Mouse (Mus musculus): ENCODE results near the gene Hps3. TPM values are rescaled to one million over a fixed set of nuclear protein-coding genes. Genes with fewer than 3 reads are reported as not detected.
"Not testable (repeated sequence)": the region's sequence is repeated elsewhere in the genome, so short reads cannot be mapped to it uniquely, and the experiment has no call there.

Gene Hps3
- 1 to 10 TPM; 7.6 to 8.7 TPM for total RNA-seq (2021)

GRCm38 (mm10) chr3:20034719-20035404 lies at the start of gene Hps3:
Hps3 (minus strand) TSS chr3:20035315.
- intact Hi-C loops (cut with DNase I): loop anchor here (2.0 to 10.0 kb wide), 2 partner anchors 22 to 410 kb away; partner anchors contain the start of genes 1700064H15Rik and Hltf
- peak; percentile 85 to 92 for DNase-seq

GRCm38 (mm10) chr3:20082161-20082560 lies 47.0 kb upstream of the Hps3 start:
- DNase-seq: peak; percentile 25 to 43

GRCm38 (mm10) chr3:20076145-20077053 lies 41.3 kb upstream of the Hps3 start:
- no peak for DNase-seq
- intact Hi-C loops (cut with DNase I): loop anchor here (5.0 kb wide), 2 partner anchors 51 to 174 kb away; no protein-coding TSS in a partner anchor

More at GRCm38 (mm10) chr3:20082161-20082560, 47.0 kb upstream of the Hps3 start:
- intact Hi-C loops (cut with DNase I): loop anchor here (5.0 kb wide), 1 partner anchor 115 kb away; no protein-coding TSS in a partner anchor

DNA sequence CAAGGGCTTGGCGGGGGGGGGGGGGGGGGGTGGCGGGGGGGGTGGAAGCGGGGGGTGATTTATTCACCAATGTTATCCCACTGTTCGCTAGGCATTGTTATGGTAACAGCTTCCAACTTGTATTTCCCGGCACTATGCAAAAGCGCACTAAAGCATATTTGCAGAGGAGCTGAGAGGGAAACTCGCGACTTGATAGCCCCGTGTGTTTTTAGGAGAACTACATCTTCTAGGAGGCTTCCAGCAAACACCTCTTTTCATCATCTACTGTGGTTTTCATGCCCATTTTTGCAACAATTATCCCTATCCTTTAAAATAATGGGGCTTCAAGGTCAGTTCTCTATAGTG lies 23.1 kb upstream of the Hps3 start:
- intact Hi-C loops (cut with DNase I): no loop called here
- no peak for DNase-seq

GRCm38 (mm10) chr3:20057306-20058196 lies 22.4 kb upstream of the Hps3 start, which contains the start of gene Hltf:
Hltf (plus strand) TSS chr3:20057811.
- peak; percentile 95 to 96 for DNase-seq
- intact Hi-C loops (cut with DNase I): loop anchor here (2.0 kb wide), 1 partner anchor 23 kb away; the partner anchor contains the start of gene Hps3

DNA sequence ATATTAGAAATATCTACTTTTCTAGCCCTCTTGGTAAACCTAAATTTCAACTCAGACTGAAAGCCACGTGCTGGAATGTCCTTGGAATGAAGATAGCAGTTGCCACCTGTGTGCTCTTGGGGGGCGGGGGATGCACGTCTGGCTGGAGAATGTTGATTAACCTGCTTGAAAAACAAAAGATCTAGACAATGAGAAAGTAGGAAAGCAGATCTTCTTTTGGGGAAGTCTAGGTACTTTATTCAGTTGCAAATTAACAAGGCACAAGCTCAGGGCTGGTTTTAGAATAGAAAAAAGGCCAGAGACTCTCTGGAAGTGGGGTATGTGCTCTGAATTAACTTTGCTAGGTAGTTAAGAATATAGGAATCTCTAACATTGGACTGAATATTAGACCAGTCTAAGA lies 9.6 kb upstream of the Hps3 start:
- intact Hi-C loops (cut with DNase I); DNase-seq: not testable (repeated sequence)

DNA sequence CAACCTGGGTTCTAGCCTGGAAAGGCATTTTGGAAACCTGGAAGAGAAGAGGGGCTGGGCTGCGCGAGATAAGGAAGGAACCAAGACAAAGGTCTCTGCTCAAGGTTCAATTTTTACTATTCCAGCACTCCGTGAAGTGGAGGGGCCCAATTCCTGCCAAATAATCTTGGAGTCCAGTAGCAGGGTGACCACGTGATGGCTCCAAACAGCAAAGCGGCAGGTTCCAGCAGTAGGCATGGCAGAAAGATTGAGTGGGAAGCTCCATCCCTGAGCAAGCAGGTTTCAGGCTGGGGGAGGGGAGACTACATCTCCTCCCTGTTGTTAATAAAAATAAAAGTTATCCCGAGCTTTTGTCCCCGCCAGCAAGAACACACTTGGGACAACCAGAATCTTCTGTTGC lies 6.3 kb upstream of the Hps3 start:
- DNase-seq; intact Hi-C loops (cut with DNase I): not testable (repeated sequence)

GRCm38 (mm10) chr3:20036069-20036468 lies 954 bp upstream of the Hps3 start:
- intact Hi-C loops (cut with DNase I): loop anchor here (10.0 kb wide), 1 partner anchor 411 kb away; the partner anchor contains the start of gene 1700064H15Rik
- no peak for DNase-seq

DNA sequence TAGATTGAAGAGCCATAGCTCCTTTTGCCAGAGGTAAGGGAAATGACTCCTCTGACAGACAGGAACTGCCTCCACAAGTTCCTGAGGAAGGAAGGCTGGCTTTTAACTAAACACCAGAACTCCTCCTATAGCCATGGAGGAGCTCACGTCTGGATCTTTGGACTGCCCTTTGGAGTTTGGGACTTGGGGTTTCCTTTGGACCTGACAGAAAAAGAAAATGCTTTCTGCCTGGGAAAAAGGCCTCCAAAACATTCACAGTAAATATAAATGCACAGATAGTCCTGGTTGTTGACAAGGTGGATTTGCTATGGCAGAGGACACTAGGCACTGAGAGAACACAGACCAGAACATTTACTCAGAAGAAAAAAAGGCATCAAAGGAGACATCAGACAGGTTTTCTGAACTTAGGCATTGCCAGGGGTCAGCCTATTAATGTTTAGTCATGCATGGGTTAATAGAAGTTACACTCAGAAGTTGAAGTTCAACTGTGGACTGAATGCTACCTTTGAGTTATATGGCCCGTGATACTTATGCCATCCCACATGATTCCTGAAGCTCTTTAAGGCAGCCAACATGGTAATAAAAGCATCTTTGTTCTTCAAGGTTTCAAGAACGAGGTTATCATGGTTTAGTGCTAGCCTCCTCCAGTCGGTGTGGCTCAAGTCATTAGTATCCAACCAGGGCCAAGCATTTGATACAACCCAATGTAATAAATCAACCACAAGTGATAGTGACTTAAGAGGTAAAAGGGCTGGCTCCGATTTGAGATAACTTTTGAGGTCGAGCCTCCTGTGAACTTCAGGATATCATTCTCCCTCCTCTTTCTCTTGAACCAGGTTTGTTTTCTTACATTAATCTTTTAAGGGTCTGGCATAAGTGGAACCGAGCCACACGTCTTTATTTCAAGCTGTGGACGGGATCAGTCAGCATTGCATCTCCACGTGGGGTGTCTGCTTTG lies 1.1 kb downstream of the Hps3 start:
- intact Hi-C loops (cut with DNase I): loop anchor here (2.0 to 10.0 kb wide), 2 partner anchors 23 to 409 kb away; partner anchors contain the start of genes 1700064H15Rik and Hltf

DNA sequence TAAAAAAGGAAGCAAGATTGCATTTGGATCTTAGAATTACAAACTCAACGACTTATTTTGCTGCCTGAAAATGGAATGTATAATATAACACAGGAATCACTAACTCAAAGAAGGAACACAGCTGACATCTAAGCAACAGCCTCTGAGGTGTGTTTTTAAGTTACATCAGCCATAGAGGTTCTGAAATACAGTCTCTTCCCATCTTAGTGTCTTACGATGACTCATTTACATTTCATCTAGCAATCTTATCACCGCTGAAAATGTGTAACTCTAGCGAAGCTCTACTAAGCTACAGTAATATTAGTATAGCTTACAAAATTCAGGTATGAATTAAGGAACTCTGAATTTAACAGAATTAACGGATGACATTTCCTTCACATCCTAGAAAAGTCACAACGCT lies 4.3 kb downstream of the Hps3 start:
- DNase-seq: no peak
- intact Hi-C loops (cut with DNase I): loop anchor here (10.0 kb wide), 1 partner anchor 406 kb away; the partner anchor contains the start of gene 1700064H15Rik

More for the DNA sequence above, 1.1 kb downstream of the Hps3 start:
- DNase-seq: no peak

GRCm38 (mm10) chr3:20028640-20029039 lies 6.5 kb downstream of the Hps3 start:
- DNase-seq: no peak
- intact Hi-C loops (cut with DNase I): no loop called here

GRCm38 (mm10) chr3:20027788-20028187 lies 7.3 kb downstream of the Hps3 start:
- no peak for DNase-seq
- intact Hi-C loops (cut with DNase I): no loop called here

- DNase-seq: no peak
Observed at GRCm38 (mm10) chr3:20026996-20027689, 8.0 kb downstream of the Hps3 start.

GRCm38 (mm10) chr3:20026481-20026880 lies 8.6 kb downstream of the Hps3 start:
- intact Hi-C loops (cut with DNase I): no loop called here
- no peak for DNase-seq

More at GRCm38 (mm10) chr3:20026996-20027689, 8.0 kb downstream of the Hps3 start:
- intact Hi-C loops (cut with DNase I): no loop called here

DNA sequence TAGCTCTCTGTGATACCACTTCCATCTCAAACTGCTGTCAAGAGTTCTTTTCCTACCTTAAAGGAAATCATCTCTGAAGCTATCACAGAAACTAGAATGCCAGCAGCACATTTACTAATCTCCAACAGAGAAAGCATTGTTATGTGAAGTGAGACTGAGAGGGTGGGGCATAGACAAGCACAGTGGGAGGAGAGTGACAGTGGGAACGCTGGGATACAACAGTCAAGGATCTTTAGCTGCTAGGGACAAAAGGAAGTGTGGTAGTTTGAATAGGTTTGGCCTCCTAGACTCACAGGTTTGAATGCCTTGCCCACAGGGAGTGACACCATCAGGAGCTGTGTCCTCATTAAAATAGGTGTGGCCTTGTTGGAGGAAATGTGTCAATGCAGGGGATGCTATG lies 11.3 kb downstream of the Hps3 start:
- intact Hi-C loops (cut with DNase I): no loop called here
- no peak for DNase-seq

GRCm38 (mm10) chr3:20018076-20018475 lies 17.0 kb downstream of the Hps3 start:
- no peak for DNase-seq
- intact Hi-C loops (cut with DNase I): no loop called here

DNA sequence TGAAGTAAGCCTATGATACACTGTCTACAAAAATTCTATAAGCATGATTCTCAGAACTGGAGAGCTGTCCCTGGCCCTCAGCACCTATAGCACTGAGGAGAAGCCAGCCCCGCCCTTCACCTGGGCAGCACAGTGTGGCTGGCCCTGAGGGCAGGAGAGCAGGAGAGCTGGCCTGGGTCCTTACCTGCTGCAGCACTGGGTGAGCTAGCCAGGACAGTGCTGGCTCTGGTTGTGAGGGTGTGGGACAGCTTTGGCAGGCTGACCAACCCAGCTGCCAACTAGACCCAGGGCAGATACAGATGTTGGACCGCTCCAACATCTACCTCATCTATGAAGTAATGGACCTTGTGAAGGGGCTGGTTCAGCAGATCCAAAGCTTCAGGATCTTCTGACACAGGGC lies 20.7 kb downstream of the Hps3 start:
- intact Hi-C loops (cut with DNase I): no loop called here
- DNase-seq: peak in 1 of 2 experiments; percentile 9

DNA sequence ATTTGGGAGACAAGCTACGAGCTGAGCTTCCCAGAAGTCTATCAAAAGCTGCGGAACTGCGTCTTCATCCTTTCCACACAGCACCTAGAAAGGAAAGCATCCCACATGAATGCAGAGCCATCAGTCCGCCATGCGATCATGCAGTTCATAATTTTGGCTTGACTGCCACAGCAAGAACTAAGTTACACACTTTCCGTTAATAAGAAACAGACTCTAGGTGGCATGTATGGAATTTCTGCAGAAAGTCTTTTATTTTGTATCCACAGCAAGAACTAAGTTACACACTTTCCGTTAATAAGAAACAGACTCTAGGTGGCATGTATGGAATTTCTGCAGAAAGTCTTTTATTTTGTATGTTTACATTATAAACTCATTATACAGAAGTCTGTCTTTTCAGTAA lies 24.2 kb downstream of the Hps3 start:
- intact Hi-C loops (cut with DNase I); DNase-seq: not testable (repeated sequence)
